Mouse (Mus musculus) frontal cortex, postnatal 10 days (tissue): ENCODE measurements around the gene Chst11.

Experiments used
- DNase-seq, 2 experiments: peaks; one replicate each; pipeline ENCODE4 v3.0.0; 2022; ENCODE audit warnings: low spot score in 2 of 2, mixed read lengths in 1 of 2

Gene Chst11

DNA sequence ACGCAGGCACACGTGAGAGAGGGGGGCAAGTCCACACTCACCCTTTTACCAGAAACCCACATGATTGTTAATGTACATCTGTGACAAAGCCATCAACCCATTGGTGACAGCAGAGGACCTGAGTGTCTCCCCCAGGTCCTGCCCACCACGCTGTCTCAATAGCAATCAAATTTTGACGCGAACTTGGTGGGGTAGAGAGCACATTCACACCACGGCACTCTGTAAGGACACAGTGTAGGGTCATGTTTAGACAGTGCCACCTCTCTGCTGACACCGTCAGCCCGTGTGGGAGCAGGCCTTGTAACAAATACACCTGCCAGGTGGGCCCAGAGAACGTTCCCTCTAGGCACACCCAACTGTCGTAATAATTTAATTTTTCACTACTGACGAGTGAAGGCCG lies 224.1 kb downstream of the Chst11 start:
- no peak for DNase-seq

DNA sequence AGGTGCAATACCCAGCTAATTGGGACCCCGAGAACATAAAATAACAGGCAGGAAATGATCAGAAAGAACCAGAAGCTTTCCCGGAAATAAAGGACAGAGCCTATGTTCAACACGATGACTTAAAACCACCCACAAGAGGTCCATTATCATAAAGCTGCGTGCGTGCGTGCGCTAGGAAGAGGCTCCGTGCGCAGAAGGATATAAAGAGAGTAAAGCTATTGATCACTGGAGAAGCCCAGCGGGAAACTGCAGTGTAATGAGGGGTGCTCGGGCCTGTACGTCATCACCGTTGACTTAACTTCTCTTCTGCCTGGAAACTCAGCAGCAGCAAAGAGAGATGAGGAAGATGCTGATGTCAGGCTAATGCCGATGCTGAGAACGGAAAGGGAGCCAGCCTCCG lies 224.8 kb downstream of the Chst11 start:
- no peak for DNase-seq

DNA sequence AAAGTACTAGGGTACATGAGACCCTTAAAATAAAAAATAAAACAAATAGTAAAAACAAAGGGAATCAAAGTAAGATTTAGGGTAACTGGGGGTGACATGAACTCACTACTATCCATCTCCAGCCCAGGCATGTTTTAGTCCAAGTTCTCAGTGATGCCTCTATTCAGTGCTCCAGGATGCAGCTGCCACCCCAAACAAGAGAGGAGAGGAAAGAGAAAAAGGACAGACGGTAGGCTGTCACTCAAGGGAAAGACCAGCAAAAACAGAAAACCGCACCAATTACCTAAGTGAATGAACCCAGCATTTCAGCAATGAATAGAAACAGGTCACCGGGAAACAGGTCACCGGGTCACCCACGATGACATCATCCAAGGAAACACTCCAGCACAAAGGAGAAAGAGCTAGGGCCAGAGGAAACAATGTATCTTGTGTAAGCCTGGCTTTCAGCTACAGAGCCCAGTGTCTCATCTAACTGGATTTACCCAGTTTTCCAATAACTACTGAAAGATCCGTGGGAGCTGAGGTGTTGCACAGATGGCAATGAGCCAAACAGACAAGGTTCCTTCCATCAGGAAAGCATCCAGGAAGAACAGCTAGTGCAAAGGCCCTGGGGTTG lies 225.8 kb downstream of the Chst11 start:
- DNase-seq, result no peak

DNA sequence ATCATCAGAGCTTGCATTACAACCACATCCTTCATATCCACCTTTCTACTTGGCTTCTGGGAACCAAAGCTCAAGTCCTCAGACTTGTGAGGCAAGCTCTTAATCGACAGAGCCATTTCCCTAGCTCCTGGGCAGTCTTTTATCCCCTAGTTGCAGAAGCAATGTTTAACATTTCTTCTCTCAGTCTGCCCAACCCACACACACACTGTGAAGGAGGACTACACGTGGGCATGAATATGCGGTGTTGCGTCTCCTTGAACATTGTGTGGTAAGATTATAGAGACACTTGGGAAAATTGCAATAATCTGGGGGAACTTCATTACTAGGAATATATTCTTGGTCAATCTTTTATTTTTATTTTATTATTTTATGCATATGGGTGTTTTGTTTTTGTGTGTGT lies 227.3 kb downstream of the Chst11 start:
- DNase-seq, result no peak

DNA sequence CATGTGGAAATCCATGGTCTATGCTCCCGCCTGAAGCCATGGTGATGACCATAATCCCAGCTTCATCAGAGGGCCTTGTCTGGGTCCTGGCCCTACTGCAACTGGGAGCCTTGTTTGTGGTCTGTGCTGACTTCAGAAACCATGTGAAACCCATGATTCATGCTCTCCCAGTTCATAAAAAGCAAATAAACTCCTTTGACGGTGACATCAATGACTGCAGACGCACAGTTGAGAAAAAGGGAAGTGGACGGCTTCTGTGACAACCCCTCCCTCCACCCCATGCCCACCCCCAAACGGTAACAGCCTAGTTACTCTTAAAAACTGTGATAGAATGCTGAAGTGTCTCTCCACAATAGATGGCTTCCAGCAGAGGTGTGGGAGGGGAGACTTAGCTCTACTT lies 230.3 kb downstream of the Chst11 start:
- no peak for DNase-seq

DNA sequence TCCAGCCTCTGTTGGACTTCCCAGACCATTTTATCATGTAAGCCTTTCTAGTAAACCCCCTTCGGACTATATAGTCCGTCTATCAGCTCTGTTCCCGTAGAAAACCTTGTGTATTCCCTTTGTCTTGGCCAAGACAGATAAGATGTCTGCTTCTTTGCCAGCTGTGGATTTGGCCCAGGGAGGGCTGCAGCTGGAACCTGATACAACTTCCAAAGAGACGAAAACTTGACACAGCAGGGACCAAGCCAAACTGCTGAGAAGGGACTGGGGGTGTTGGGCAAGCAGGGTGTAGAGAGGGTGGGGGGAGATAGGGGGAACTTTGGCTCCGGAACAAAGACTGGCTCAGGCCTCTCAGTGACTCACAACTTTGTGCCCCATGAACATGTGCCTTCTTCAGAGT lies 232.0 kb downstream of the Chst11 start:
- no peak for DNase-seq

DNA sequence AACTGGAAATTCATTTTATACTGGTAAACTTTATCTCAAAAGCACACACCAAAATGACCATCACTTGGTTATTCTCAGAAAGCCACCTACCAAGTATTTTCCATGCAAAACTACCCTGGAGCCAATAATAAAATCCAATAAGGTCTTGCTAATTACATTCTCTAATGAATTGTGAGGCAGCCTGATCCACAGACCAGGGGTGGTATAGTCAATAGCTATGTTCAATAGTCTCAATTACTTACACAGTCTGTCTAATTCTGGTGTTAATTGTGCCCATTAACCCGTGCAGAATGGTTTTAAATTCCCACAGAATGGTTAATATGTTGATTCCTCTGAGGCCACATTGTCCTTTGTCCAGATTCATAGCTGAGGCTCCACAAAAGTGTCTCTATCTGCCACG lies 233.5 kb downstream of the Chst11 start:
- no peak for DNase-seq

DNA sequence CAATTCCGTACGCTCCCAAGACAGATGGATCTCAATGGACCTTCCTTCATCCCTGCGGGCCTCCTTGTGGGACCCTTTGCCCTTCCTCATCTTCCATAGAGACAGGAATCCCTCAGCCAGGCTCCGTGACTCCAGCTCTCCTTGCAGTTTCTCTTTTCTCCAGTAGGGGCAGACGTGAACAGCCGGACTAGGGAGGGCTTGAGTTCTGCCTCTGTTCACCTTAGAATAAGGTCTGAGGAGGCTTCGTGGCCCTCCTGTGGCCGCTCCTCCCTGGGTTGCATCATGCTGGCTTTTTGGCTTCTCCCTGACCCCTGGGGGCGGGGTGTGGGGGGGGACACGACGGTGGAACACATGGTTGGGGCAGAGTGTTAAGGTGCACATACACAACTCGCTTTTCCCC lies 234.4 kb downstream of the Chst11 start:
- DNase-seq, result peak in 1 of 2 experiments; percentile 50

DNA sequence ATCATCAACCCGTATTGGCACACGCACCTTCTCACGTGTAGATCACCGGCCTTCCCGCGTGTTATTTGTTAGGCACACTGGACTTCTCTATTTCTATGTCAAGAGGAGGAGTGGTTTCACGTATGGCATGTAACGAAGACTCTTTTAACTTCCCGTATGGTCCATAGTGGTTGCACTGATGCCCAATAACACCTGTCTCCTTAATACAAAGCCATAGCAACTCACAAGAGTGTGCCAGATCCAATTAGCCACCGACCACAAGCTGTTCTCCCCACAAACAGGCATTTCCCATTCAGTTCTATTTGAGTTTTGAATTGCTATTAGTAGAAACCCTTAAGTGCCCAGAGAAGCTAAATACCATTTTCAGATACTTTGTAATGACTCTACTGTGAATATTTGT lies 234.9 kb downstream of the Chst11 start:
- no peak for DNase-seq

DNA sequence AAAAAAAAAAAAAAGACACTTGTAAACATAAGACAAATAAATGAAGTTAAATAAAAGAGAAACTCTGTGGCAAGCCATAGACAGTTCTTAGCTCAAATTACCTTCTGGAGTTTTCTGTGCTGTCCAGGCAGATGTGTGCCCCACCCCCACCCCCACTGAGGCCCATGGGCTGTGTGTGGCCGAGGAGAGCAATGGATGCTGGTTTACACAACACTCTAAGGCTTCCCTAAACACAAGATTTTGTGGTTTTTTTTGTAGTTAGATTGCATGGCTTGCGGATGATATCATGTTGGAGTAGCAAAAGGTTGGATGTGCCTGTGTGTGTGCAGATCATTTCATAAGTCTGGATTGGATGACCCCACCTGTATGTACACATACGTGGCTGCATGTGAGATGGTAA lies 235.5 kb downstream of the Chst11 start:
- DNase-seq, result no peak

DNA sequence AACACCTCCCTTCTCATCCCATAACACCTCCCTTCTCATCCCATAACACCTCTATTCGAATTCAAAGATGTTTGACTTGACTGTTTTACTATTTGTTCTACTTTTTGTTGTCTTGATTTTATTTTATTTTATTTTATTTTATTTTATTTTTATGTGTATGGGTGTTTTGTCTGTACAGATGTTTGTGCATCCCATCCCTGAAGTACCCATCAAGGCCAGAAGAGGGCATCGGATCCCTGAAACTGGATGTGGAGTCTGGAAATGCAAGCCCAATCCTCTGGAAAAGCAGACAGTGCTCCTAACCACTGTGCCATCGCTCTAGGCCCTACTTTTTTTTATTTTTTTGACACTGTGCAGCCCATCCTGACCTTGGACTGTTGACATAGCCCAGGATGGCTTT lies 239.7 kb downstream of the Chst11 start:
- peak in 1 of 2 experiments; percentile 31 for DNase-seq

DNA sequence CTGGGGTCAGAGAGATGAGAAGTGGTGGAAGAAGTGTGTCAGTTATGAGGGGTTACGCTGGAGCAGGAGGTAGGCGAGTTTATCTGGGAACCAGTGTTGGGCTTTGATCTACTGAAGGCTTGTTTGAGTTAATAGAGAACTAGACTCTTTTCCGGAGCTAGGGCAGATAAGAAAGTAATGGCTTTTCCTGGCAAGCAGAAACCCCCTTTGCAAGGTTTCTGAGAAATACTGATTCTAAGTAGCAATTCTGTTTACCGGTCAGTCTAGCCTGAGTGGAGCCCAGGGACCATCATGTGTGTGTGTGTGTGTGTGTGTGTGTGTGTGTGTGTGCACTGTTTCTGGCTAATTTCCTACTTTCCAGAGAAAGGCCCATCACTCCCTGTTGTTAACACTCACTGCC lies 243.3 kb downstream of the Chst11 start:
- DNase-seq, result no peak

DNA sequence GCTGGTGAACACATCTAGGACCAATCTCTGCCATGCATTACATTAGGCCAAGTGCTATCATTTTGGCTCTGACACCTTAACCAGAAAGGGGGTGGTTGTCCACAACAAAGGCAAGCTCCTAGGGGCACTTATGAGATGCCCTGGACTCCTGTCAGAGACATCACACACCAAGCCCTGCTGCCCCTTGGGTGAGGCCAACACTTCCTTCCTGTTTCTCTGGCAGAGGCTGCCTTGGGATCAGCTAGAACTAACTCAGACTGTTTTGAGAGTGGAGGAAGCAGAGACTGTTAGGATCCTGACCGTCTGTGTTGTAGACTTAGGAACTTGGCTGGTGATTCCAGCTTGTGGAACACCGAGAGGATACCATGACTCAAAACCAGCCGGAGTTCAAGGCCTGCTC lies 248.7 kb downstream of the Chst11 start:
- DNase-seq, result no peak

DNA sequence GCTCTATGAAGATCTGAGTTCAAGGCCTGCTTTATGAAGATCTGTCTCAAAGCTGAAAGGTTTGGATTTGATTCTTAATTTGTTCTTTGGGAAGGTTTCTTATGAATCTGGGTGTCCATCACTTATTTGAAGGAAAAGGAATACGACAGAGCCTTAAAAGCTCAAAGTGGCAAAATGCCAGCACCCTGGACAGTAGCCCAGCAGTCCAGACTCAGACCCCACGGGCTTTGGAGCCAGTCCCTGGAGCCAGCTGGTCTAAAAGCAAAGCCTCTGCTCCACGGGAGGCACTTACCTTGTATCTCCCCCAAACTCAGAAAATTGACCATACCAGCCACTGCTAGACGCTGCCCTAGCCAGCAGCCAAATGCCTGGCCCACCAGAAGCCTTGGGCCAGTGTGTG lies 249.1 kb downstream of the Chst11 start:
- DNase-seq, result no peak

DNA sequence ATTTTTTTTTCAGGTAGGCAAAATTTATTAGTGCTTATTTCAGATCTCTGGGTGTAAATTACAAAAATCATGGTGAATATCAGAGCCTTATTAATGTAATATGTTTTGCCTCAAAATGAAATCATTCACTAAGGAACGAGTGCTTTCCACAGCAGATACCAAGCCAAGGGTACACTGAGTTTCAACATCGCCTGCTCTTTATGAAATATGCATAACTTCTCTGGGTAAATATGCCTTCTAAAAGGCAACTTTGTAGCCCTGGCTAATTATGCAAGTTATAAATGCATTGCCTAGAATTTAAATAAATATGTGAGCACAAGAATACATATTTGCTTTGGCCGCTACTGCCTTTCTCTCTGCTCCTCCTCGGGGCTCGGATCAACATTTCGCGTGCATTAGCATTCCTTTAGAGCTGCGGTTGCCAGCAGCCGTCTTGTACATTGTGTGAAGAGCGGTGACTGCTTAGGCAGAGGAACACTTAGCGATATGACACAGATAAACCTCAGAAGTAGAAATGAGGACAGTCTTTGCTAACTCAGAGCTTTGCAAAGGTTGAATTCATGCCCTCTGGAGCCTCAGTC lies 256.9 kb downstream of the Chst11 start:
- DNase-seq, result no peak

DNA sequence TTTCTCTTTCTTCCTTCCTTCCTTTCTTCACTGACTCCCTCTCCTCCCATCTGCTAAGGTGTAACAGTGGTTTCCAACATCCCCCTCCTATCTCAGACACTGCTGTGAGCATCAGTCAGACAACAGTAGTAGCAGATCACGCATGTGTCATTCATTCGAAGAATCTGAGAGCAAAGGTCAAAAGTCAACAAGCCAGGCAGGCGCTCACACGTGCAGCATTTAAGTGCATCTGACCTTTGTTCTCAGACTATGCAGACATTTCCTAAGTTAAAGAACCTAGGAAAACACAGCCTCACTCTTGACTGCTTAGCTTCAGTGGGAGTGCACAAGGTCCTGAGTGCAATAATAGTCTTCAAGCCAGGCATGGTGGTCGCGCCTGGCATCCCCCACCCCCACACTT lies 258.8 kb downstream of the Chst11 start:
- DNase-seq, result no peak
